Mouse (Mus musculus) liver, adult (tissue): ENCODE measurements around the gene Cdc14b.
A peak's percentile ranks its signal among the peaks of the same experiment; 100 is the strongest.

Source experiments
- GATA4 ChIP-seq: IDR thresholded peaks from 2 replicates; pipeline ENCODE4 v1.6.1; 2014; ENCODE audit warnings: mild to moderate bottlenecking, low read length; ENCODE audit not compliant: insufficient replicate concordance

The Cdc14b gene

GRCm38 (mm10) chr13:64178746-64179652 is 96.1 kb downstream of the Cdc14b start:
- TF ChIP-seq GATA4, result 0 out of 2 replicates have a peak, but pooled peaks have one; percentile 21

GRCm38 (mm10) chr13:64178000-64178399 is 97.1 kb downstream of the Cdc14b start:
- no peak for TF ChIP-seq GATA4

- TF ChIP-seq GATA4, result no peak
Observed at GRCm38 (mm10) chr13:64169746-64170145, 105.3 kb downstream of the Cdc14b start.

DNA sequence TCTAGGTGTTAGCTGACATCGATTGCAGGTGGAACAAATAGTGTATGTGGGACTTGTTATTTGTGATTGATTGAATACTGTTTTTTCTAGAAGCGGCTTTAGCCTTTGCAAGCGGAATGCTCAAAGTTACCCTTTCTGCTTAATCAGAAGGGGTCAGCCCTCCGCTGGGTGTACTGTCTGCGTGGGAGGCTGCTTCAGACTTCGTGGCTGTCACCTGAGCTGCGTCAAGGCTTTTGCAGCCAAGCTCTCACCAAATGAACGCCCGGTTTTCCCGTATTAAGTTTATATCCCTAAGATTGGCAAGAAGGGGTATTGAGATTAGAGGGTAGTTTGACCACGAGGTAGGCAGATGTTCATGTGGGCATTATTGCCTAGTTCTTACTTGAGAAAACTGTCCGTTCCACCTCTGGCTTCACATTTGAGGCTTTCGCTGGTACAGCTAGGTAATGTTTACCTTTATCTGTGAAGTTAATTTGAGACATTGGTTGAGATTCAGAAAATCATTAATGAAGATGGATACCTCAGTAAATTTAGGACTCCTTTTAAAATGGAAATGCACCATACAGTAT is 111.9 kb downstream of the Cdc14b start:
- TF ChIP-seq GATA4, result no peak

- TF ChIP-seq GATA4, result no peak
Observed at GRCm38 (mm10) chr13:64162626-64163025, 112.5 kb downstream of the Cdc14b start.

DNA sequence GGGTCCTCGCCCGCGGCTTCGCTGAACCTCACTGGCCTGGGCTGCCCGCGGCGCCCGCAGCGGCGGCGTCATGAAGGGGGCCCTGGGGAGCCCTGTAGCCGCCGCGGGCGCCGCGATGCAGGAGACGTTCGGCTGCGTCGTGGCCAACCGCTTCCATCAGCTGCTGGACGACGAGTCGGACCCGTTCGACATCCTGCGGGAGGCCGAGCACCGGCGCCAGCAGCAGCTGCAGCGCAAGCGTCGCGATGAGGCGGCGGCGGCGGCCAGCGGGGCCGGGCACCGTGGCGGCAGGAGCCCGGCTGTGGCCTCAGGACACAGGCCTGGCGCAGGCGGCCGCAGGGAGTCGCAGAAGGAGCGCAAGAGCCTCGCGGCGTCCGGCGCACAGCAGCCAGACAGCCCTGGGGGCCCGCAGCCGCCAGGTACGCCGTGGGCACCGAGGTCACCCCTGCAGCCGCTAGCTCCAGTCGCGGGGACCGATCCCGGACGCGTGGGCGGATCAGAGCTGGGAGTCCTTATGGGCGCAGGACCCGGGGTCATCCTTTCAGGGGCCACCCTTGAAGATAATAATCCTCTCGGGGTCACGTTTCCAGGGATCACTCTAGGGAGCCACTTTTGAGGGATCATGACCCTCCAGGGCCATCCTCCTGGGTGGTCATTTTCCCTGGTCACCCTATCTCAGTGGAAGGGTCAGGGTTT is 113.0 kb downstream of the Cdc14b start:
- no peak for TF ChIP-seq GATA4

DNA sequence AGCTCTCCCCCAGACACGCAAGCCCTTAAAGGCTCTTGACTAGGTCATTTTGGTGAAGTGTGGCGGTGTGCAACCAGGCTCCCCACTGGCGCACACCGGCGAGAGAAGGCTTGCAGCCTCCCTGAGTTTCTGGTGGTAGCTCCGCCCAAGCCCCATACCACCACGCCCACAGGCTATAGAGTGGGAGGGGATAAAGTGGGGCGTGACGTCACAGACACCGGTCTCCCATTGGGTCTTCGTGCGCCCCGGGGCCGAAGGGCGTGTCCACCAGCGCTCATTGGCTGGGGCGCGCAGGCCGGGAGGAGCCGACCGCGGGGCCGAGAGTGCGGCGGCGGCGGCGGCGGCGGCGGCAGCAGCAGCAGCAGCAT is 113.6 kb downstream of the Cdc14b start, which contains the start of gene Habp4:
Gene Habp4, plus strand, starts transcription at position 277 of the 368 bp plus-strand sequence.
- no peak for TF ChIP-seq GATA4

DNA sequence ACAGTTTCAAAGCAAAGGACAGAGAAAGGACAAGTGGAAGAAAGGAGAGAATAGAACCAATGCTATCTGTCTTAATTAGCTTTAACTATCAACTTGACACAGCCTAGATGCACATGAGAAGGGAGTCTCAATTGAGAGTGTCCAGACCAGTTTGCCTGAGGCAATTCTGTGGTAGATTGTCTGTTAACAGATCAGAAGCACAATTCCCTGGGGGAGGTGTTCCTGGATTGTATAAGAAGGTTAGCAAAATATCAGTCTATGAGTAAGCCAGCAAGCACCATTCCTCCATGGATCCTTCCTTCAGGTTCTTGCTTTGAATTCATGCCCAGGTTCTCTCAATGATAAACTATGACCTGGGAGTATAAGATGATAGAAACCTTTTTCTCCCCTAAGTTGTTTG is 118.1 kb downstream of the Cdc14b start:
- no peak for TF ChIP-seq GATA4

DNA sequence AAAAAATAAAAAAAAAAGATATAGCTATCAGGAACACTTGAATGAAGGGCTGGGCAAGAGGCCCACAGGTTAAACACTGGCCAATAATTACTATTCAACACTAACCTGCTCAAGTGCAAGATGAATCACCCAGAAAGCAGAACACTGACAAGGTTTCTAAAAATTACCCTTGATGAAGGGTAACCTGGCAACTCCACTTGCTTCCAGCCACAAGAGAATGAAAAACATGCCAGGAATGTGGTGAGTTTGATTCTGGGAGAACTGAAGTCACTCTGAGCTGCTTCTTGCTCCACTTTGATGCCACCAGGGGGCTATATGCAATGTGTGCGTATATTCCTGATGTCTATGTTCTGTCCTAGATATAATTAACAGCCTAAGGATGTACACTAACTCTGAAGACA is 119.9 kb downstream of the Cdc14b start:
- no peak for TF ChIP-seq GATA4

- TF ChIP-seq GATA4, result no peak
Observed at GRCm38 (mm10) chr13:64154651-64155050, 120.4 kb downstream of the Cdc14b start.

DNA sequence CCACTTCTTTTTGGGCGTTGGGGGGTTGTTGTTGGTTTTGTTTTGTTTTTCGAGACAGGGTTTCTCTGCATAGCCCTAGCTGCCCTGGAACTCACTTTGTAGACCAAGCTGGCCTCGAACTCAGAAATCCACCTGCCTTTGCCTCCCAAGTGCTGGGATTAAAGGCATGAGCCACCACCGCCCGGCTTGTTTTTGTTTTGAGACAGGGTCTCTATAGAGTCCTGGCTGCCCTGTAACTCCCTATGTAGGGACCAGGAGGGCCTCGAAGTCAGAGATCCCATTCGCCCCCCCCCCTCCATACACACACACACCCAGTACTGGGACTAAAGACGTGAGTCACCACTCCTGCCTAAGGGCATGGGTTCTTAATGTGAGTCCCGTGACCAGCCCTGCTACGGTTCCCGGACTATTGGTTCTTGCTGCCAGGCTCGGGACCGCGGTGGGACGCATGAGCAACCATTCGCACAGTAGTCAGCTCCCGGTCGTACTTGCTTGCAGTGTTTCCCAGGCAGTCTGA is 121.3 kb downstream of the Cdc14b start:
- no peak for TF ChIP-seq GATA4

DNA sequence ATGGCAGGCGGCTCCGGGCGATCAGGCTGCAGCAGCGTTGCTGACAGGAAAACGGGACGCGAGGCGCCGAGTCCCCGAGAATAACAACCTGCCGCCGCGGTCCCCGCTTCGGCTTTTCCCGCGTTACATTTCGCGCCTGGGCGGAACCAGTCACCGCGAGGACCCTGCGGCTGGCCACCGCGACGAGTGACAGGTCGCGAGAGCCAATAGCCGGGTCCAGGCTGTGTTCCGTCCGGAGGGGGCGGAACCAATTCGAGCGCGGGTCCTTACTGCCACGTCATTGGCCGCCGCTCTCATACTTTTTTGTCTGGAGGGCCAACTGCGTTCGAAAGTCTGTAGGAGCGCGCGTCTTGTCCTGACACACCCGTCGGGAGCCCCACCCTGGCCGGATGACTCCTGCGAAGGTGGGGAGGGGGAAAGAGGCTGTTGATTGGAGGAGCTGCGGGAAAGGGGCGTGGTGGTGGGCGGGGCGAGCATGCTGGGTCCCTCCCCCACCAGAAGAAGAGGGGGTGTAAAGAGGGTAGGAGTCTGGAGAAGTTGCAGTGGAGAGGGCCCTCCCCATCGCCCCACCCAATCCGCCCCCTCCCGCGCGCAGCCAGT is 121.9 kb downstream of the Cdc14b start, which contains the start of gene Zfp367:
Gene Zfp367, minus strand, starts transcription at position 120 of the 600 bp plus-strand sequence.
- TF ChIP-seq GATA4, result no peak

GRCm38 (mm10) chr13:64152671-64153082 is 122.4 kb downstream of the Cdc14b start:
- TF ChIP-seq GATA4, result no peak

- TF ChIP-seq GATA4, result peak; percentile 16; the same call in 1 of the 2 replicates
Observed at GRCm38 (mm10) chr13:64152241-64152669, 122.8 kb downstream of the Cdc14b start.

DNA sequence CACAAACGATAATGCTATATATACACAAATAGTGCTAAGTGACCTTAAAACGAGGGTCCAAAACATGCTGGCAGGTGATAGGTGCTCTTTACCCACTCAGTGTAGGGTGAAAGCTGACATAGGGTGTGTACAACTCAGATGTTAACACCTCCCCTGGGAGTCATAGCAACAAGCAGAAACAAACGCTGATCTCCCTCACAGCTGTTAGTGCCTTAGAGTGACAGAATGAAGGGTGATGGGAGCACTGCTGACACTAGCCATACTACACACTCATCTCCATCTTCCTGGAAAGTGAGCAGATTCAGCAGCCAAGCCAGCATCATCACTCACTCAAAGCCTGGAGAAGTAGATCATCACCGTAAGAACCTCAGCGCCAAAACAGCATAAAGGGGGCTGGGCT is 125.0 kb downstream of the Cdc14b start:
- no peak for TF ChIP-seq GATA4
